8 mouse cellular contexts compared by ENCODE assay signal in genomic region chr15:82145851-82146769, GRCm38 (mm10). TPM values are rescaled to one million over a fixed set of nuclear protein-coding genes. Genes with fewer than 3 reads are reported as not detected.
DNase-seq lines count a peak whose midpoint lies in the region; ATAC-seq lines count a peak whose summit lies in the region.

No protein-coding gene starts in this region.

- intact Hi-C loops in heart, postnatal 14 days (cut with DNase I): no loop called here

- H3K27me3 ChIP-seq in heart, embryonic 11.5 days (ENCODE audit: control insufficient read depth, insufficient read depth, low read length): no peaks in the 10 kb centered on the region
- H3K27me3 ChIP-seq in forebrain, embryonic 11.5 days (ENCODE audit: control insufficient read depth, insufficient read depth, low read length): no peaks in the 10 kb centered on the region
- no peaks in the 10 kb centered on the region for H3K27me3 ChIP-seq in liver, embryonic 12.5 days (replicated peaks)

- H3K36me3 ChIP-seq in heart, embryonic 11.5 days (ENCODE audit: control insufficient read depth, insufficient read depth, low read length): no peaks in the 10 kb centered on the region
- no peaks in the 10 kb centered on the region; the same call in 1 of the 2 replicates for H3K36me3 ChIP-seq in forebrain, embryonic 11.5 days (ENCODE audit: control insufficient read depth, insufficient read depth, low read length)
- H3K36me3 ChIP-seq in liver, embryonic 12.5 days: peaks cover 17% of the 10 kb centered on the region

- peak overlapping the region; percentile 0; the same call in 1 of the 2 replicates for H3K9ac ChIP-seq in heart, embryonic 11.5 days (ENCODE audit: low read depth, low read length)
- peak overlapping the region; percentile 30; the same call in 1 of the 2 replicates for H3K9ac ChIP-seq in forebrain, embryonic 11.5 days (ENCODE audit: low read length)
- peak overlapping the region; percentile 99 for H3K9ac ChIP-seq in liver, embryonic 12.5 days

- H3K4me1 ChIP-seq in heart, embryonic 11.5 days (ENCODE audit: control insufficient read depth, insufficient read depth, low read length): peaks cover 27% of the 10 kb centered on the region
- H3K4me1 ChIP-seq in forebrain, embryonic 11.5 days (replicated peaks; ENCODE audit: control insufficient read depth, insufficient read depth, low read length): peaks cover 18% of the 10 kb centered on the region; the same call in 1 of the 2 replicates
- H3K4me1 ChIP-seq in liver, embryonic 12.5 days: peaks cover 63% of the 10 kb centered on the region

- H3K27ac ChIP-seq in heart, embryonic 11.5 days (ENCODE audit: low read depth, low read length): peak overlapping the region; percentile 91
- H3K27ac ChIP-seq in forebrain, embryonic 11.5 days (ENCODE audit: low read depth, low read length): peak overlapping the region; percentile 94
- H3K27ac ChIP-seq in liver, embryonic 12.5 days: peak overlapping the region; percentile 92

- ATAC-seq in heart, embryonic 11.5 days (replicated peaks; ENCODE audit: insufficient number of reproducible peaks, low FRiP score, low TSS enrichment): no peak
- peak; percentile 23 for ATAC-seq in forebrain, embryonic 11.5 days (replicated peaks; ENCODE audit: low FRiP score)
- ATAC-seq in liver, embryonic 12.5 days: peak; percentile 6

- DNase-seq in heart, postnatal 14 days: no peak
- DNase-seq in ES-CJ7 (ENCODE audit: low read depth, low spot score): peak; percentile 54
- DNase-seq in forebrain, embryonic 11.5 days (ENCODE audit: low spot score): no peak
- no peak for DNase-seq in adrenal gland, postnatal 10 days
- DNase-seq in kidney, adult 8-10 months: no peak
- no peak for DNase-seq in right cerebral cortex, postnatal 10 days (ENCODE audit: low spot score in 2 of 2)

- H3K4me2 ChIP-seq in heart, embryonic 11.5 days: peak overlapping the region; percentile 93
- H3K4me2 ChIP-seq in forebrain, embryonic 11.5 days (ENCODE audit: low read depth, low read length, severe bottlenecking): peak overlapping the region; percentile 40
- peak overlapping the region; percentile 82 for H3K4me2 ChIP-seq in liver, embryonic 12.5 days

- WGBS in heart, embryonic 11.5 days (ENCODE audit: insufficient replicate concordance): 15% methylated on average over 11 of the region's 11 CpGs
- WGBS in forebrain, embryonic 11.5 days: 16% methylated on average over 11 of the region's 11 CpGs
- 16% methylated on average over 11 of the region's 11 CpGs for WGBS in liver, embryonic 12.5 days (ENCODE audit: insufficient replicate concordance)

- peak overlapping the region; percentile 84 for H3K4me3 ChIP-seq in heart, embryonic 11.5 days (ENCODE audit: low read depth, low read length)
- H3K4me3 ChIP-seq in forebrain, embryonic 11.5 days (ENCODE audit: low read depth, low read length): peak overlapping the region; percentile 86
- H3K4me3 ChIP-seq in liver, embryonic 12.5 days: peak overlapping the region; percentile 95

- no peaks in the 10 kb centered on the region for H3K9me3 ChIP-seq in heart, embryonic 11.5 days (replicated peaks; ENCODE audit: control insufficient read depth, low read length)
- no peaks in the 10 kb centered on the region for H3K9me3 ChIP-seq in forebrain, embryonic 11.5 days (ENCODE audit: control insufficient read depth, low read length)
- H3K9me3 ChIP-seq in liver, embryonic 12.5 days (replicated peaks): no peaks in the 10 kb centered on the region

RNA-seq across cellular contexts. Expression of gene Srebf2, which starts 0.9 kb away (rescaled TPM):
- 82.3 and 88.1 TPM in 2 replicates for polyA plus RNA-seq in heart, embryonic 11.5 days (2014; fragmentation: Nextera tagmentation; extraction: Ambion mirVana)
- 10 to 100 TPM; 18.7 to 22.6 TPM for total RNA-seq in heart, postnatal 14 days (2021)
- 209 and 216 TPM in 2 replicates for polyA plus RNA-seq in forebrain, embryonic 11.5 days (2014; fragmentation: Nextera tagmentation; extraction: Ambion mirVana)
- polyA plus RNA-seq in liver, embryonic 12.5 days (2016; fragmentation: Nextera tagmentation; extraction: Ambion mirVana): 96.9 and 99.4 TPM in 2 replicates
- 10 to 100 TPM; 44.6 to 47.5 TPM for total RNA-seq in adrenal gland, postnatal 10 days (2021)

RNA-seq across cellular contexts. Expression of gene Ccdc134, which starts 18.4 kb away (rescaled TPM):
- 9.5 and 9.6 TPM in 2 replicates for polyA plus RNA-seq in heart, embryonic 11.5 days (2014; fragmentation: Nextera tagmentation; extraction: Ambion mirVana)
- 1 to 10 TPM; 4.8 to 5.8 TPM for total RNA-seq in heart, postnatal 14 days (2021)
- polyA plus RNA-seq in forebrain, embryonic 11.5 days (2014; fragmentation: Nextera tagmentation; extraction: Ambion mirVana): 23.6 and 25.5 TPM in 2 replicates
- 12.2 TPM in 2 replicates for polyA plus RNA-seq in liver, embryonic 12.5 days (2016; fragmentation: Nextera tagmentation; extraction: Ambion mirVana)
- total RNA-seq in adrenal gland, postnatal 10 days (2021): 1 to 10 TPM; 8.6 to 8.7 TPM

Comparison
In these comparisons a context has a peak if more than half of its experiments do, and no peak if none do; other contexts are left out.
1. H3K4me2 ChIP-seq: peak in every context shown above with its lines; median percentile 93 in heart, embryonic 11.5 days; 82 in liver, embryonic 12.5 days; 40 in forebrain, embryonic 11.5 days.
2. H3K9ac ChIP-seq: peak in every context shown above with its lines; median percentile 99 in liver, embryonic 12.5 days; 30 in forebrain, embryonic 11.5 days; 0 in heart, embryonic 11.5 days.